Mouse (Mus musculus) erythroblast, embryonic 14.5 days (primary cell): Measurements from ENCODE around the gene Rplp0.

Source experiments
- GATA1 ChIP-seq: IDR thresholded peaks from 2 replicates; pipeline ENCODE4 v1.6.1; 2012; ENCODE audit warnings: low read length, inconsistent platforms, mixed read lengths
- TAL1 ChIP-seq: IDR thresholded peaks from 3 replicates; pipeline ENCODE4 v1.6.1; 2012; ENCODE audit warnings: low read length, inconsistent platforms, mixed read lengths

- TF ChIP-seq TAL1 (no peak), GATA1 (no peak)
These were observed 6.1 kb downstream of the Rplp0 start for GRCm38 (mm10) chr5:115565403-115565802.
